ENCODE assay signal across 8 mouse cellular contexts in genomic region chr9:66974721-66975225, GRCm38 (mm10). TPM values are rescaled to one million over a fixed set of nuclear protein-coding genes. Genes with fewer than 3 reads are reported as not detected.
A peak's percentile ranks its signal among the peaks of the same experiment; 100 is the strongest.
DNase-seq lines count a peak whose midpoint lies in the region; ATAC-seq lines count a peak whose summit lies in the region.

No protein-coding gene starts in this region.

- peak overlapping the region; percentile 87 for H3K9ac ChIP-seq in hindbrain, embryonic 12.5 days

- under 1% methylated on average over 41 of the region's 41 CpGs for WGBS in hindbrain, embryonic 12.5 days

- peak overlapping the region; percentile 98 for H3K4me3 ChIP-seq in hindbrain, embryonic 12.5 days

- peak overlapping the region; percentile 67 for H3K4me2 ChIP-seq in hindbrain, embryonic 12.5 days (replicated peaks)

- no peaks in the 10 kb centered on the region for H3K9me3 ChIP-seq in hindbrain, embryonic 12.5 days (replicated peaks)

- peak; percentile 87 for ATAC-seq in activated CD4-positive, CD25-positive, alpha-beta regulatory T cell, adult 4 months
- peak; percentile 89 for ATAC-seq in hindbrain, embryonic 12.5 days (ENCODE audit: low FRiP score)

- H3K36me3 ChIP-seq in hindbrain, embryonic 12.5 days = peaks cover 8% of the 10 kb centered on the region

- no peaks in the 10 kb centered on the region for H3K27me3 ChIP-seq in hindbrain, embryonic 12.5 days

- H3K4me1 ChIP-seq in hindbrain, embryonic 12.5 days = peaks cover 8% of the 10 kb centered on the region; the same call in 1 of the 2 replicates

- peak; percentile 80 to 83 for DNase-seq in cerebellum, postnatal 14 days
- peak; percentile 62 to 65 for DNase-seq in frontal cortex, postnatal 14 days (ENCODE audit: low spot score in 2 of 2)
- peak; percentile 36 for DNase-seq in left cerebral cortex, adult 11 months (ENCODE audit: low spot score)
- peak; percentile 90 to 93 for DNase-seq in lung, postnatal 4 days
- peak; percentile 88 for DNase-seq in retina, postnatal 1 day
- DNase-seq in urinary bladder, postnatal 36 days (ENCODE audit: low spot score in 2 of 2) = peak; percentile 55 to 72

- H3K27ac ChIP-seq in hindbrain, embryonic 12.5 days = peak overlapping the region; percentile 91

RNA-seq across cellular contexts. Expression of gene Lactb, which starts 0.5 kb away (rescaled TPM):
- 1 to 10 TPM; 3.8 to 5.9 TPM for polyA plus RNA-seq in activated CD4-positive, CD25-positive, alpha-beta regulatory T cell, adult 4 months (2017; shearing (Covaris generic))
- 10.3 and 11.8 TPM in 2 replicates for polyA plus RNA-seq in hindbrain, embryonic 12.5 days (2016; fragmentation: Nextera tagmentation; extraction: Ambion mirVana)

RNA-seq across cellular contexts. Expression of gene Rps27l, which starts 28.9 kb away (rescaled TPM):
- 100 to 1,000 TPM; 217 to 295 TPM for polyA plus RNA-seq in activated CD4-positive, CD25-positive, alpha-beta regulatory T cell, adult 4 months (2017; shearing (Covaris generic))
- polyA plus RNA-seq in hindbrain, embryonic 12.5 days (2016; fragmentation: Nextera tagmentation; extraction: Ambion mirVana) = 448 and 466 TPM in 2 replicates

RNA-seq across cellular contexts. Expression of gene Rab8b, which starts 55.3 kb away (rescaled TPM):
- polyA plus RNA-seq in activated CD4-positive, CD25-positive, alpha-beta regulatory T cell, adult 4 months (2017; shearing (Covaris generic)) = 100 to 1,000 TPM; 157 to 180 TPM
- polyA plus RNA-seq in hindbrain, embryonic 12.5 days (2016; fragmentation: Nextera tagmentation; extraction: Ambion mirVana) = 33.9 and 39.6 TPM in 2 replicates

Comparison
In these comparisons a context has a peak if more than half of its experiments do, and no peak if none do; other contexts are left out.
1. Peak in every context shown above with its lines: DNase-seq, ATAC-seq, H3K4me3 ChIP-seq and H3K27ac ChIP-seq.
2. DNase-seq: peak in every context shown above with its lines; median percentile 92 in lung, postnatal 4 days; 88 in retina, postnatal 1 day; 82 in cerebellum, postnatal 14 days; 64 in frontal cortex, postnatal 14 days; 64 in urinary bladder, postnatal 36 days; 36 in left cerebral cortex, adult 11 months.